Mouse (Mus musculus): Measurements from ENCODE around the gene Cel. TPM values are rescaled to one million over a fixed set of nuclear protein-coding genes. Genes with fewer than 3 reads are reported as not detected.

Cel gene
- total RNA-seq, 2 experiments from 2014 or later = not detected

DNA sequence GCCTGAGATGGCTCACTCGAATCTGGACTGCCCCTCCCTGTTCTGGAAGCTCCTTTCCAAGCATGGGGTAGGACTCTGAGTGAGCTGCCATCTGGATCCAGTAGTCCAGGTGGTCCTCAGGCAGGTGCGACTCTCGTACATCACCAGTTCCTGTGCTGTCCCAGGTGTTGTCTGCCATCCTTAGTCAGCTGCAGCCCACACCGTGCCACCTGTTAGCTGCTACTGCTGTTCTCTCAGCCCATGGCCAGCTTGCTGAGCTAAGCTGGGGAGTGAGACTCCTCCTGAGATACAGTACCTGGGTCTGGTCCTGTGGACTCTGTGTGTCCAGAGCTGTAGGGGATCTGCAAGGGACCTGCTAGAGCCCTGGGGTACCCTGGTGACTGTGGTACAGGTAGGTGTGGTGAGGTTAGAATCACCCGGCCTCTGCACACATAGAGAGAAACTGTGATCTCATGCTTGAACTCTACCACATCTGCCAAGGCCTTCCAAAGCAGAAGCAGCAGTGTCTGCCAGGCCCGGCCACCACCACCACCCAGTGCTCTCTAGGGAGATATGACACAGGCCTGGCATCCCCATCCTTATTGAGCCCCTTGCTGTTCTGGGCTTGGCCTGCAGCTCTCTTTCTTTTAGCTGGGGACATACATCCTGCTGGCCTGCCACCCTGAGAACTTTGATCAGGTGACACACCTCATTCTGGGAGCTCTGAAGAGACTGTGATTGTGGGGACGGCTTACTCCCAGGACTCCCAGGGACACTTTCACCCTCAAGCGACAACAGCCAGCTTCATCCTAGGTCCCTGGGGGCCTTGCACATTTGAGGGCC is 25.0 kb downstream of the Cel start:
- no peak for DNase-seq (ENCODE audit: low spot score in 2 of 2)

DNA sequence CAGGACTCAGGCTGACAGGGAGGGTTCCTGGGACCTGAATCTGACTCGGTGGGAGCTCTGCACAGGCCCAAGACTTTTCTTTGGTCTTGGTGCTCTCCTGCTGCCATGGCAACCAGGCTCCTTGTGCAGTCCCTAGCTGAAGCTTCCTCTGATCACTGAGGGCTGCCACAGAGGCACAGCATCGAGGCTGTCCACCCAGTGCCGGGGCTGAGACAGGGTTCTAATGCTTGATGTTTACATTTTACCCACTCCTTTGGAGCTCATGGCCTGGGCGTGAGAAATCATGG is 25.6 kb downstream of the Cel start:
- no peak for DNase-seq (ENCODE audit: low spot score in 2 of 2)

DNA sequence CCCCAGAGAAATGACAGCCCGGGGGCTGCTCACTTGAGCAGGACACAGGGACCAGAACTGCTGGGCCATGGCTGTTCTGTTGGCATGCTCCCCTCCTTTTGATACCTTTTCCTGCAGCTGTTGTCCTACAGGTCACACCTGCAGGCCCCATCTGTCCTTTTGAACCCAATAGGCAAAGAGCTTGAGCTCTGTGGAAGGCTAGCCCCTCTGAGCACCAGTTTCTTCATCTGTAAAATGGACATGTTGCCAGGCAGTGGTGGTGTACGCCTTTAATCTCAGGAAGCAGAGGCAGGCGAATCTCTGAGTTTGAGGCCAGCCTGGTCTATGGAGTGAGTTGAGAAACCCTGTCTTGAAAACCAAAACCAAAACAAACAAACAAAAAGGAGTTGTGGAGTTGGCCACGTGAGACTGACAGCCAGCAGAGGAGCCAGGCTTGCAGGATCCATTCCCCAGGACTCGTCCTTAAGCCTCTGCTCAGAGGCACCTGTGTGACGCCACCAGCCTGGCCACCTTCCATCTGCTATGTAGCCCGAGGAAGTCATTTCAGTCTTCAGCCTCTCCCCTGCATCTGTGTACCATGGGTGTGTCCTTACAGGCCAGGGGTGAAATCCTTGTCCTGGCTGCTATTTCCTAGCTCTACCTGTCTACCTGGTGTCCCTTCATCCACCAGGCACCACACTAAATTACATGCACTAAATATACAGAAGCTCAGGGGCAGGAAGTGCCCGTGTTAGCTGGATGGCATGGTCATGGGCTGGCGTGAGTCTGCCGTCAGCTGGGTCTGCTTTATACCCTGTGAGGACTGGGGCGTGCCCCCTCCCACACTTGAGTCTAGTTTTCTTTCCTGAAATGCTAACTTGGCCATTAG is 26.2 kb downstream of the Cel start:
- DNase-seq (ENCODE audit: low spot score in 2 of 2) = no peak

DNA sequence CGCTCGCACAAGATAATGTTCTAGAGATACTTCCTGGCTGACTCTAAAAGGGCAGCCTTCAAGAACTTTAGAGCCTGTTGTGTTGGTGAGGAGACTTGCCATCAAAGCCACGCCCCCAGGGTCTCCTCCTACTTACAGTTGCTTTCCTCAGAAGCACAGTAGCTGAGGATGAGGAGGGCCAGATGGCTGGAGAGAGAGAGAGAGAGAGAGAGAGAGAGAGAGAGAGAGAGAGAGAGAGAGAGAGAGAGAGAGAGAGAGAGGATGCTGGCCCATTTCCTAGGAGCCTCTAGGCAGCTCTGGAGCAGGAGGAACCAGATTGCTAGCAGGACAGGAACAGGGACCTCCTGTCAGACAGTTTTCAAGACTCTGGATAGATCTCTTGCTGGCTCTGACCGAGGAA is 27.0 kb downstream of the Cel start:
- no peak for DNase-seq (ENCODE audit: low spot score in 2 of 2)

DNA sequence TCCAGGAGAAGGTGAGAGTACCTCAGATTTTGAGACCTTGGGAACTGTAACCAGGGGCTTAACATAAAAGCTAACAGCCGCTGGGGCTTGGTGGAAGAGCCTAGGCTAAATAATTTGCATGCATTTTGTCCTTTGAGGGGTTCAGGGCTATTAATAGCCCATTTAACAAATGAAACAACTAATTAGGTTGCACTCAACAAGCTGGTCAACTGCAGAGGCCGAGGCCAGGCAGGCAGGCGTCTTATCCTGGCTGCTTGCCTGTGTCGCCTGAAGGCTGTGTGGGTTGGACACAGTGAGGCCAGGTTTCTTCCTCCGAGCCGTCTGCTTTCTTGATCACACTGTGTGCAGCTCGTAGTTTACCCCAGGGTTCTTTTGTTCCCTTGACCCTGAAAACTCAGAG is 27.6 kb downstream of the Cel start:
- DNase-seq (ENCODE audit: low spot score in 2 of 2) = no peak

DNA sequence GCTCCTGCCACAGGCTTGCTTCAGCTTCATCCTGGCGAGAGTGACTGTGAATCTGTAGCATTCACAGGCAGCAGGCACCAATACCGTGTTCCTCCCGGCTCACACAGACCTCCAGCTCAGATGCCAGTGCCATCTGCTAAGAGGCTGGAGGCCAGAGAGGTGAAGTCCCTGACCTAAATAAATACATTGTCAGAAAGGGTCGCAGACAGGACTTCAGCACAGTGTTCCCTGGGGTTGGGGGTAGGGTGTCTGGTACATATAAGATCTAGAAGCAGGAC is 28.0 kb downstream of the Cel start:
- no peak for DNase-seq (ENCODE audit: low spot score in 2 of 2)

DNA sequence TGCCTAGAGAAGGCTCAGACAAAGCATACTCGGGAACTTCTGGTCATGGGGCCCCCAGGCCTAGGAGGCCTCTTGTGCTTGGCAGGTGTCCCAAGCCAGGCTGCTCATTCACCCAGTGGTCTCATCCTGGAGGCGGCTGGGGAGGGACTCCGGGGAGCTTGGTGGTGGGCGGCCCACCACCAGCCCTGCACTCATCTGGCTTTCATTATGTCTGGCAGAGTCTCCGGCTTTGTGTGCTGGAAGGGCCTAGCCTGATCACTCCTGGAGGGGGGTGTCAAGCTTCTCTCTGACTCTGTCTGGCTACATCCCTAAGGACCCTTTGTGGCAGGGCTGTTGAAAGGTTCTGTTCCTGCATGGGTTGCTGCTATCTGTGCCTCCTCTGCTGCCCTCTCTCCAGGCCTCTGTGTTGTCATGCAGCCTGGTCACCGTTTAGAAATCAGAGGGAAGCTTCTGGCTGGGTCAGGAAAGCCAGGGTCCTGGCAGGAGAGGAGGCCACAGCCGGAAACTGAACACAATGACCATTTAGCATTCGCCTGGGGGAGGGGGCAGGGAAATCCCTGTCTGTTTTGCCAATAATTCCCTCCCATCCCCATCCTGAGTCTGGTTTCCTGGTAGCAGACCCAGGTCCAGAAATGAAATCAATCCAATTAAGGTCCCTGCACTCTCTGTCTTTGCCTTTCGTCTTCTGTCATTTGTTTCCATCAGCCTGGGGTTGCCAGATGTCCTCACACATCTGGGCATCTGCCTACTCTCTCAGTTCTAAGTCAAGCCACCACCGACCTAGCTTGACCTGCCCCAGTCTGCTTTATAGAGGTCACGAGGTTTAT is 28.6 kb downstream of the Cel start:
- peak in 1 of 2 experiments; percentile 62 for DNase-seq (ENCODE audit: low spot score in 2 of 2)

DNA sequence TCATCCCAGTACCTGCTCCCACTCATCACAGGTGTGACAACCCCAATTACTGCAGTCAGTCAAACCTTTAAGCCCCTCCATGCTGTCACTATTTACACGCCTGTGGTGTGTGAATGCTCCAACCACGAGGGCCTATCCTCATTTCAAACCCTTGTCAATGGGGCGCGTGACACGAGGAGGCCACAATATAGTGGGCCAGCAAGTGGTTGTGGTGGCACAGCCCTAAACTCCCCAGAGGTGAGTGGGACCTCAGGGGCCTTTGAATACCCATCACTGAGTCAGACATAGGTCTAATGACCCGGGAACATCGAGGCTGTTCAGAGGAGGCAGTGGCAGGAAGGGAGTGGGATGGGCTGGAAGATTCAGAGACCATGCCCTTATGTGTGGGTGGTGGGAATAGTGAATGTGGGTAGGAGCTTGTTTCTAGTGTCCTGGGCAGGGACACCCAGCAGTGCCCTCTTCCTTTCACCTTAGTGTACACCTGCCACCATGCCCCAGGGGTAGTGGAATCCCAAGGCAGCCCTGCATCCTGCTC is 29.2 kb downstream of the Cel start:
- no peak for DNase-seq (ENCODE audit: low spot score in 2 of 2)

DNA sequence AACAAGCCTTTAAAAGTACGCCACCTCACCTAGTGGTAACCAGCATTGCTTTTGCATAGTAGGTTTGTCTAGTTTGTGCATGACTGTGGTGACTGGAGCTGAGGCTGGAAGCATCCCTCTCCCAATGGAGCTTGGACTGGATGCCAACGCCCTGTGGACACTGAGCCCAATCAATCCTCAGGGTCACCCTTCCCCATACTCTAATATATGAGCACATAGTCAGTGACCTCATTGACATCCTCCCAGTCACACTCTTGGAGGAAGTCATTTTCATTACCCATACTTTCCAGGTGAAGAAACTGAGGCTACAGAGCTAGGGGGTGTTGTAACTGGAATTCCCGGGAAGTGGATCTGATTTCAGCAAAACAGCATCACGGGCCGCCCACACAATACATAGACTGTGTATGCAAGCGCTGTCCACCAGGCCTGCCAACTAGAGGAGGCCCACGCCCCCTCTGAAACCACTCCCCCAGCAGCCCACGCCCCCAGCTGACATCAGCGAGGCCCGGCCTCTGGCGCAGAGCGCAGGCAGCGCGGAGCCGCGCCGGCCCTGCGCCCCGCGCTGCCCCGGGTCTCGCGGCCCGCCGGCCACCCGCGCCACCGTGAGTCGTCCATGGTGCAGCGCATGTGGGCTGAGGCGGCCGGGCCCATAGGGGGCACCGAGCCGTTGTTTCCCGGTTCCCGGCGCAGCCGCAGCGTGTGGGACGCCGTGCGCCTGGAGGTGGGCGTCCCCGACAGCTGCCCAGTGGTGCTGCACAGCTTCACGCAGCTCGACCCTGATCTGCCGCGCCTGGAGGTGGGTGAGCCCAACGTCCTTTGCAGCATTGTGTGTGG is 30.0 kb downstream of the Cel start:
- DNase-seq (ENCODE audit: low spot score in 2 of 2) = peak; percentile 79 to 89

DNA sequence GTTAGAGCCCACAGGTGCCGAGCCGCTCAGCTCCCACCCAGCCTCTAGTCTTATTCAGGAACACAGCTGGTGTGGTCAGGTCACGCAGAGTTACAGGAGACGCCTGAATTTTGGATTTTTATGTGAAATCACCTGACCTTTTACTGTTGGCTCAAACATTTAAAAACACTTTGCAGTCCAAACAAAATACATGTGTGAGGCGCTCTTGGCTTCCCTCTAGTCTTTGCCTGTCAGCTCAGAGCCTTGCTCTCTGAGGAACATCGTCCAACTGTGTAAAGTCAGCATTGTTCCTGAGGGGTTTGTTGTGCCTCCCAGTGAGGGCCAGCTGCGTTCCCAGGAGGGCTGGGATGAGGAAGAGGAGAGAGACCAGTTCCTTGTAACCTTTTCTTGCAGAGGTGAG is 32.9 kb downstream of the Cel start:
- no peak for DNase-seq (ENCODE audit: low spot score in 2 of 2)

DNA sequence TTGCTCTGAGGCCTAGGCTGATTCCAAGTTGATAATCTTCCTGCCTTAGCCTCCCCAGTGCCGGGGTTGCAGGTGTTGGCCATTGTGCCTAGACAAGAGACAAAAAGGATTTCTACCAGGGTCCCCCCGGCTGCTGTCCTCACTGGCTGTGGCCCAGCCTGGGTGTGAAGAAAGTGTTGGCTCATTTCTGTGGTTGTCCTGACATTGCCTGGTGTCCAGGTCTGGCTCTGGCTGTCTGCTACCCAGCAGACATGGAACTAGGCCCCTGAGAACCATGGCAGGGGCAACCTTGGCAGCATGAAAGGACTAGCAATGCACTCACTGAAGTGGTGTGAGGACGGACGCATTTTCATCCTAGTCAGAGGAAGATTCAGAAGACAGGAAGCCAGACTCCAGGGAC is 33.3 kb downstream of the Cel start:
- no peak for DNase-seq (ENCODE audit: low spot score in 2 of 2)

DNA sequence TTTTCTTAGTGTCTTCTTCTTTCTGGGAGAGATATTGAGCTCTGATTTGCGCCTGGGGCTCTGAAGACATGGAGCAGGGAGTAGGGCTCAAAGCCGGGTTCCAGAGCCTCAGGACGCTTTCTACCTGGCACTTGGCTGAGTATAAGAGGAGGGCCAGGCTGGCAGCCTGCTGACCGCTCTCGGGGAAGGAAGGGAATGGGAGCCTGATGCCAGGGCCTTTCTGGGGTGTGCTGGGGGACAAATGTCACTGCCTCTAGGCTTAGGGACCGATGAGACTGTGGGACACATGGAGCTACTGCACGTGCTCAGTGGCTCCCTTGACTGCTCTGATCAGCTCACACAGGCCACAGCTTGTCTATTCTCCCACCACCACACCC is 34.9 kb downstream of the Cel start:
- no peak for DNase-seq (ENCODE audit: low spot score in 2 of 2)

DNA sequence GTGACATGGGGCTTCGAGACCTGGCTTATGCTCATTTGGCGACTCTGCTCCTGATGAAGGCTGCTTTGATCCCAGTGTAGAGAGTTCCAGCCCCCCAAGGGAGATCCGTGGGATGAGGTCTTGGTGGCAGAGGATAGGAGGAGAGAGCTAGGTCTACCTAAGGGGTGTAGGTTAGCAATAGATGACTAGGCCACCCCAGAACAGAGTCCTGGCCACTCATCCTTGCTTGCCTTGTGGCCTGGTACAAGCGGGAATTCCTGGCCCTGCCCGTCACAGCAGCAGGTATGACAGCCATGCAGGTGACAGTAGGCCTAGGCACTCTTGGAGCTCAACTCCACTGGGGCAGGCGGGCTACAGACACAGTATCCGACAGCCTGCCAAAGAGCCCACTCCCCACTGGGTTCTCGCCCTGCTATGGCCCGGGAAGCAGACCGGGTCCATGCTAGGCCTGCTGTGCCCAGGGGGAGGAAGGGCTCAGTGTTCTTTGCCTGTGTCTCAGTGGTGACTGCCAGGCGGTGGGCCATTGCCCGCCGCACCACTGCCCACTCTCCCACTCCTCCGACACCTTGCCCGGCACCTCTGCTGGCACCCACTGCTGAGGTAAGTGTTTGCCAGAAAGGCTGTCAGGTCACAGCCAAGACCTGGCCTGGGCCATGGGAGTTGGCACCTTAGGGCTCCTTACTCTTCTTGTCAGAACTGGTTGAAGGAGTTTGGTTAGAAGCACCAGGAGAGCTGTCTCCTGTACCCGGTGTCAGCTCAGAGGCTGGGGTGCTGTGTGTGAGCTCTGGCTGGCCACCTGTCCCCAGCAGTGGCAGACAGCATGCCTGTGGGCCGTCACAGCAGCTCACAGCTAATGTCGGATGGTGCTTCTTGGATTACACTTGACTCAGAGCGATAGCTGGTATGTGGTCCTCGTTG is 35.5 kb downstream of the Cel start:
- DNase-seq (ENCODE audit: low spot score in 2 of 2) = no peak

DNA sequence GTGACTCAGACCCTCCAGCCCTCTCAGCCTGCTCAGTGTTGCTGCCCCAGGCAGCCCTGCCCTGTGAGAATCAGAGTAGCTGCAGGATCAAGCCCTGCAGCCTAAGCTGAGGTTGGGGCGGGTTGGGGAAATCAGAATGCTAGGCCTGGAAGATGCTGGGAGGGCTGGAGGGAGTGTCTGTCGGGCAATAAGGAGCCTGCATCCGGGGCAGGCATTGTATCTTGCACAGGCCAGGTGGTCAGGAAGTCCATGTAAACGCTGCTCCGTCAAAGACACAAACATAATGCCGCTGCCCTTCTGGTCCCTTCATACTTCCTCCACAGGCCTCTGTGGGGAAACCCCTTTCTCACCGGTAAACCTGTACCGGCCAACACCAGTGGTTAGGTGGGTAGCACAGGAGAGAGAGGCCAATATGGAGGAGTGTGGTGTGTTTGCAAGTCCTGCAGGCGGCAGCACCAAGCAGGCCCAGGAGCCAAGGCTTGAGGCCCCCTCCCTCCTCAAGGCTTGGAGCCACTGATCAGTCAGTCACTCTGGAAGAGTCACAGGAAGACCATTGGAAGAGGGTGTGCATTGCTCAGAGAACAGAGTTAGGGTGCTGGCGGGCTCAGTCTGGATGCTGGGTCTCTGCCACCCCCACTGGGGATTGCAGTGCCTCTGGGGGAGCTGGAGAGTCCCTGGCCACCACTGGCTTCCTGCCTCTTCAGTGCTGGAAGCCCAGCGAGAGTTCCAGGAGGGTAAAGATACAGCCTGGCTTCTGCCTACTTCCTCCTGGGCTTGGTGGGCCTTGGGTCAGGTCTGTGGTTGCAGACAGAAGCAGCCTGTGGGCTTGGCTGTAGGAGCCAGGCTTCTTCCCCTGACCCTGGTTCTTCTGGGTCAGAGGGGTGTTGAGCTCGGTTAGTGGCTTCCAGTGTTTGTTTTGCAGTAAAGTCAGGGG is 37.0 kb downstream of the Cel start:
- DNase-seq (ENCODE audit: low spot score in 2 of 2) = no peak

DNA sequence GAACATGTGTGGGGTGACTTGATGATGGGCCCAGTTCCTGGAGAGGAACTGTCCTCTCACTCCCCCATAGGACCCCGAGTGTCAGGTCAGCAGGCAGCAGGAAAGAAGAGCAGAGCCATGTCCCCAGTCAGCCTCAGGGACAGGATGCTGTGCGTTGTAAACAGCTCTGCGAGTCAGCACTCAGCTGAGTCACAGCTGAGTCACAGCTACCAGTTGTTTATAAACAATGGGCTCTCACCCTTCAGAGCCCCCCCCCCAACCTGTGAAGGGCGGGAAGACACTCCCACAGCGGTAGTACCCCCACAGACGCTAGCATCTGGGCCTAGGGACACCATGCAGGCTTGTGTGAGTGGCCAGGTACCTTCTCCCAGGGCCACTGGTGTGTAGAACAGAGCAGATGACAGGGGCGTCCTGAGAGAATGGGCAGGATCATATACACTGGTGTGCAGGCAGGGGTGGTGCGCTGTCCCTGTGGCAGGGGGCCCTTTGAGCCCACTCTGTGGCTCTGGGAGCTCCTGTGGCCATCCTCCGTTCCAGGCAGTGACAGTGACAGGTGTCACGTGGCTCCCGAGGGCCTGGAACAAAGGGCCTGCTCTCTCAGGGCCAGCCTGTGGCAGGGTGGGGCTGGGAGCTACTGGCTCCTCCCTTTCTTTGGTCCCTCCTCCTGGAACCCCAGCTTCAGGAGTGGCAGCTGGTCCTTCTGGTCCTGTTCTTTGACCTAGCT is 37.8 kb downstream of the Cel start:
- peak in 1 of 2 experiments; percentile 56 for DNase-seq (ENCODE audit: low spot score in 2 of 2)

DNA sequence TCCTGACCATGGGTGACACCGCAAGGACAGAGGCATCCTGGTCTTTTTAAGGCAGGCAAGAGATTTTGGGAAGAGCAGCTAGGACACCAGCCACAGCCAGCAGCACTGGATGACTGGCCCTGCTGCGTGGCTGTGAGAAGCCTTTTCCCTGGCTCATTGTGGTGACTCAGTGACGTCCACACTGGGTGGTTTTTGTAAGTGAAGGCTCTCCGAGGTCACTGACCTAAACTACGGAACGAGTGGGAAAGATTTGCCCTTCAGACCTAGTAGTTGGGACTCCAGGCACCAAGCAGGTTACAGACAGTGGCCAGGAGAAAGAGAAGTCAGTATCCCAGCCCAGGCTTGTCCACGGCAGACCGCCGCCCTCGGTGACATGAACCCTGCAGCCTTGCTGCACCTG is 38.8 kb downstream of the Cel start:
- DNase-seq (ENCODE audit: low spot score in 2 of 2) = no peak

DNA sequence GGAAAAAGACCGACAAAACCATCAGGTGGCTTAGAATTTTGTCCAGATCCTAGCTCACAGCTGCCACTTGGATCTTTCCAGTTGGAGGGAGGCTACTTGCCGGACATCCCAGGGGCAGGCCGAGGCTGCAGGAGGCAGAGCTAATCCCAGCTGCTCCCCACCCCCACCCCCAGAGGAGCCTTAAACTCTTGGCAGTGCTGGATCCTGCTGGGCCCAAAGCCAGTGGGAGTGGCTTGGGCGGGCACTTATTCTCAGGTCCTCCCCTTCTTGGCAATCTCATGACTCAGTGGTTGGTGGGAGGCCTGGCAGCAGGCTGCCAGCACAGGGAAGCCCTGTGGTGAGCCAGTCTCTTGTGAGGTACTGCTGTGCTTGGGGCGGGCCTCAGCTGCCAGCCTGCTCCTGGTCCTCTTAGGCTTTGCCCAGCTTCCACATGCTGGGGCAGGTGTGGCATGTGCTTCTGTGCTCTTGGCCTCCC is 39.5 kb downstream of the Cel start:
- DNase-seq (ENCODE audit: low spot score in 2 of 2) = peak; percentile 72 to 84

DNA sequence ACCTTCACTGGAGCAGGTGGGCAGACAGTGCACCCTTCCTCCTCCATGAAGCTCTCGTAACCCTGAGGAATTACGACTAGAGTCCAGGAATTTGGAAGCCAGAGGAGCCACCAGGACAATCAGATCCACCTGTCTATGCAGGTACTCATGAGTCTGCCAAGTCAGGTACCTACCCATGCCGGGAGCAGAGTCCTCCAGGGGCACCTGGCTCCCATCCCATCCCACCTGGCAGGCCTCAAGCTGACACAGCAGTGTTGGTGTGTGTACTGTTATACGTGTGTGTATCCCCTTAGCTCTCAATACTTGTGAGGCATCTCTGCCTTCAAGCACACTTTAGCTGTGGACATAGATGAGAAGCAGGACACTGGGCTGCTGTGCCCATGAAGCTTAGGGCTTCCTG is 41.0 kb downstream of the Cel start:
- DNase-seq (ENCODE audit: low spot score in 2 of 2) = no peak
